Mouse (Mus musculus): Measurements from ENCODE around the gene Plin1. TPM values are rescaled to one million over a fixed set of nuclear protein-coding genes. Genes with fewer than 3 reads are reported as not detected.

Plin1 gene
- polyA plus RNA-seq, 1 experiment from 2014 or later, result not detected

GRCm38 (mm10) chr7:79727091-79727490, 5.6 kb downstream of the Plin1 start:
- no peak; the same call in 1 of the 2 replicates for ATAC-seq (ENCODE audit: low FRiP score)
- Histone ChIP-seq H3K4me3 (ENCODE audit: low read depth, low read length) (no peak overlapping the region), H3K9ac (ENCODE audit: low read length) (no peak overlapping the region), H3K36me3 (ENCODE audit: control insufficient read depth, insufficient read depth, low read length) (no peaks in the 10 kb centered on the region), H3K27me3 (ENCODE audit: control insufficient read depth, insufficient read depth, low read length) (peaks cover 14% of the 10 kb centered on the region), H3K9me3 (ENCODE audit: control insufficient read depth, low read length) (no peaks in the 10 kb centered on the region), H3K27ac (ENCODE audit: low read depth, low read length) (no peak overlapping the region), H3K4me2 (no peak overlapping the region), H3K4me1 (ENCODE audit: control insufficient read depth, insufficient read depth, low read length) (no peaks in the 10 kb centered on the region)
- peak; percentile 87 for DNase-seq (ENCODE audit: low spot score, missing footprints)
- WGBS, result 27% methylated on average over 2 of the region's 2 CpGs

GRCm38 (mm10) chr7:79721386-79721977, 11.2 kb downstream of the Plin1 start:
- Histone ChIP-seq H3K4me1 (ENCODE audit: control insufficient read depth, insufficient read depth, low read length) (peaks cover 5% of the 10 kb centered on the region), H3K9ac (ENCODE audit: low read length) (peak overlapping the region; percentile 70), H3K27me3 (ENCODE audit: control insufficient read depth, insufficient read depth, low read length) (peaks cover 23% of the 10 kb centered on the region), H3K4me2 (peak overlapping the region; percentile 82), H3K4me3 (ENCODE audit: low read depth, low read length) (peak overlapping the region; percentile 54), H3K9me3 (ENCODE audit: control insufficient read depth, low read length) (no peaks in the 10 kb centered on the region), H3K27ac (ENCODE audit: low read depth, low read length) (no peak overlapping the region), H3K36me3 (ENCODE audit: control insufficient read depth, insufficient read depth, low read length) (no peaks in the 10 kb centered on the region)
- DNase-seq (ENCODE audit: low spot score, missing footprints), result peak; percentile 93
- ATAC-seq (ENCODE audit: low FRiP score), result peak; percentile 78
- WGBS, result under 1% methylated on average over 46 of the region's 48 CpGs

GRCm38 (mm10) chr7:79715187-79715981, 17.3 kb downstream of the Plin1 start, which contains the start of gene Kif7:
Gene Kif7 (minus strand): TSS chr7:79715720.
- Histone ChIP-seq H3K4me1 (ENCODE audit: control insufficient read depth, insufficient read depth, low read length) (peaks cover 9% of the 10 kb centered on the region), H3K9ac (ENCODE audit: low read length) (peak within 1 kb of the TSS; percentile 75), H3K27ac (ENCODE audit: low read depth, low read length) (peak within 1 kb of the TSS; percentile 48), H3K4me2 (peak within 1 kb of the TSS; percentile 81), H3K27me3 (ENCODE audit: control insufficient read depth, insufficient read depth, low read length) (peaks cover 9% of the 10 kb centered on the region; the same call in 1 of the 2 replicates), H3K4me3 (ENCODE audit: low read depth, low read length) (peak within 1 kb of the TSS; percentile 68), H3K9me3 (ENCODE audit: control insufficient read depth, low read length) (no peaks in the 10 kb centered on the region), H3K36me3 (ENCODE audit: control insufficient read depth, insufficient read depth, low read length) (no peaks in the 10 kb centered on the region)
- ATAC-seq (ENCODE audit: low FRiP score) (peak; percentile 93), DNase-seq (ENCODE audit: low spot score, missing footprints) (peak; percentile 98)
- under 1% methylated on average over 42 of the region's 55 CpGs for WGBS

- DNase-seq (ENCODE audit: low spot score, missing footprints) (no peak), ATAC-seq (ENCODE audit: low FRiP score) (0 out of 2 replicates have a peak, but pooled peaks have one; percentile 8)
- 19% methylated on average over 17 of the region's 17 CpGs for WGBS
- H3K9me3 ChIP-seq (ENCODE audit: control insufficient read depth, low read length), result no peaks in the 10 kb centered on the region
- peak overlapping the region; percentile 62 for H3K4me2 ChIP-seq
- H3K9ac ChIP-seq (ENCODE audit: low read length), result peak overlapping the region; percentile 55; the same call in 1 of the 2 replicates
- H3K27me3 ChIP-seq (ENCODE audit: control insufficient read depth, insufficient read depth, low read length), result peaks cover 10% of the 10 kb centered on the region; the same call in 1 of the 2 replicates
- no peaks in the 10 kb centered on the region for H3K36me3 ChIP-seq (ENCODE audit: control insufficient read depth, insufficient read depth, low read length)
- H3K4me1 ChIP-seq (ENCODE audit: control insufficient read depth, insufficient read depth, low read length), result peaks cover 9% of the 10 kb centered on the region; the same call in 1 of the 2 replicates
- peak overlapping the region; percentile 38; the same call in 1 of the 2 replicates for H3K4me3 ChIP-seq (ENCODE audit: low read depth, low read length)
- no peak overlapping the region for H3K27ac ChIP-seq (ENCODE audit: low read depth, low read length)
Observed at GRCm38 (mm10) chr7:79710831-79711230, 21.9 kb downstream of the Plin1 start.

GRCm38 (mm10) chr7:79710130-79710607, 22.5 kb downstream of the Plin1 start:
- ATAC-seq (ENCODE audit: low FRiP score) (peak; percentile 83), DNase-seq (ENCODE audit: low spot score, missing footprints) (peak; percentile 98)
- peak overlapping the region; percentile 55 for H3K9ac ChIP-seq (ENCODE audit: low read length)
- H3K4me3 ChIP-seq (ENCODE audit: low read depth, low read length), result peak overlapping the region; percentile 38
- no peak overlapping the region for H3K27ac ChIP-seq (ENCODE audit: low read depth, low read length)
- H3K4me1 ChIP-seq (ENCODE audit: control insufficient read depth, insufficient read depth, low read length), result peaks cover 7% of the 10 kb centered on the region; the same call in 1 of the 2 replicates
- under 1% methylated on average over 55 of the region's 55 CpGs for WGBS
- H3K9me3 ChIP-seq (ENCODE audit: control insufficient read depth, low read length), result no peaks in the 10 kb centered on the region
- peaks cover 10% of the 10 kb centered on the region; the same call in 1 of the 2 replicates for H3K27me3 ChIP-seq (ENCODE audit: control insufficient read depth, insufficient read depth, low read length)
- H3K36me3 ChIP-seq (ENCODE audit: control insufficient read depth, insufficient read depth, low read length), result no peaks in the 10 kb centered on the region
- peak overlapping the region; percentile 62 for H3K4me2 ChIP-seq

- no peak overlapping the region for H3K27ac ChIP-seq (ENCODE audit: low read depth, low read length)
- no peak for ATAC-seq (ENCODE audit: low FRiP score)
- H3K36me3 ChIP-seq (ENCODE audit: control insufficient read depth, insufficient read depth, low read length), result 0 out of 2 replicates have a peak, but pooled peaks cover 5% of the 10 kb centered on the region
- WGBS, result 91% methylated on average over 5 of the region's 5 CpGs
- 0 out of 2 replicates have a peak, but pooled peaks cover 2% of the 10 kb centered on the region for H3K27me3 ChIP-seq (ENCODE audit: control insufficient read depth, insufficient read depth, low read length)
- H3K4me3 ChIP-seq (ENCODE audit: low read depth, low read length), result no peak overlapping the region
- H3K4me1 ChIP-seq (ENCODE audit: control insufficient read depth, insufficient read depth, low read length), result peaks cover 4% of the 10 kb centered on the region; the same call in 1 of the 2 replicates
- H3K4me2 ChIP-seq, result no peak overlapping the region
- DNase-seq (ENCODE audit: low spot score, missing footprints), result no peak
- no peaks in the 10 kb centered on the region for H3K9me3 ChIP-seq (ENCODE audit: control insufficient read depth, low read length)
- H3K9ac ChIP-seq (ENCODE audit: low read length), result no peak overlapping the region
Observed at GRCm38 (mm10) chr7:79705210-79705609, 27.5 kb downstream of the Plin1 start.

- H3K4me2 ChIP-seq, result no peak overlapping the region
- H3K9ac ChIP-seq (ENCODE audit: low read length), result no peak overlapping the region
- H3K4me3 ChIP-seq (ENCODE audit: low read depth, low read length), result no peak overlapping the region
- WGBS, result 86% methylated on average over 16 of the region's 16 CpGs
- ATAC-seq (ENCODE audit: low FRiP score), result no peak
- H3K36me3 ChIP-seq (ENCODE audit: control insufficient read depth, insufficient read depth, low read length), result peaks cover 21% of the 10 kb centered on the region; the same call in 1 of the 2 replicates
- H3K9me3 ChIP-seq (ENCODE audit: control insufficient read depth, low read length), result no peaks in the 10 kb centered on the region
- no peak for DNase-seq (ENCODE audit: low spot score, missing footprints)
- no peak overlapping the region for H3K27ac ChIP-seq (ENCODE audit: low read depth, low read length)
- H3K27me3 ChIP-seq (ENCODE audit: control insufficient read depth, insufficient read depth, low read length), result no peaks in the 10 kb centered on the region
- H3K4me1 ChIP-seq (ENCODE audit: control insufficient read depth, insufficient read depth, low read length), result no peaks in the 10 kb centered on the region
Observed at GRCm38 (mm10) chr7:79702755-79703154, 29.9 kb downstream of the Plin1 start.

GRCm38 (mm10) chr7:79696495-79696894, 36.2 kb downstream of the Plin1 start:
- H3K36me3 ChIP-seq (ENCODE audit: control insufficient read depth, insufficient read depth, low read length), result peaks cover 50% of the 10 kb centered on the region; the same call in 1 of the 2 replicates
- H3K27ac ChIP-seq (ENCODE audit: low read depth, low read length), result no peak overlapping the region
- H3K9me3 ChIP-seq (ENCODE audit: control insufficient read depth, low read length), result no peaks in the 10 kb centered on the region
- H3K4me1 ChIP-seq (ENCODE audit: control insufficient read depth, insufficient read depth, low read length), result no peaks in the 10 kb centered on the region
- DNase-seq (ENCODE audit: low spot score, missing footprints) (no peak), ATAC-seq (ENCODE audit: low FRiP score) (no peak)
- 94% methylated on average over 8 of the region's 8 CpGs for WGBS
- no peaks in the 10 kb centered on the region for H3K27me3 ChIP-seq (ENCODE audit: control insufficient read depth, insufficient read depth, low read length)
- no peak overlapping the region for H3K9ac ChIP-seq (ENCODE audit: low read length)
- no peak overlapping the region for H3K4me2 ChIP-seq
- no peak overlapping the region for H3K4me3 ChIP-seq (ENCODE audit: low read depth, low read length)
